Mouse (Mus musculus): Measurements from ENCODE around the gene Car11. TPM values are rescaled to one million over a fixed set of nuclear protein-coding genes. Genes with fewer than 3 reads are reported as not detected.

Car11 gene
- polyA plus RNA-seq, 1 experiment from 2014 or later = 5.8 TPM

GRCm38 (mm10) chr7:45678513-45678912, 21.1 kb upstream of the Car11 start:
- H3K9ac ChIP-seq = no peak overlapping the region
- no peaks in the 10 kb centered on the region for H3K27me3 ChIP-seq (replicated peaks)
- ATAC-seq (ENCODE audit: insufficient number of reproducible peaks, low FRiP score) = no peak
- no peak overlapping the region for H3K4me3 ChIP-seq
- H3K4me2 ChIP-seq = no peak overlapping the region
- H3K9me3 ChIP-seq (replicated peaks) = no peaks in the 10 kb centered on the region
- 89% methylated on average over 14 of the region's 14 CpGs for WGBS
- H3K4me1 ChIP-seq (replicated peaks) = peaks cover 28% of the 10 kb centered on the region
- no peak overlapping the region for H3K27ac ChIP-seq (ENCODE audit: poor library complexity, severe bottlenecking)
- no peaks in the 10 kb centered on the region for H3K36me3 ChIP-seq

- peak overlapping the region; percentile 2; the same call in 1 of the 2 replicates for H3K9ac ChIP-seq
- H3K27ac ChIP-seq (ENCODE audit: poor library complexity, severe bottlenecking) = peak overlapping the region; percentile 57
- no peak overlapping the region for H3K4me2 ChIP-seq
- H3K4me1 ChIP-seq (replicated peaks) = peaks cover 28% of the 10 kb centered on the region
- 60% methylated on average over 14 of the region's 14 CpGs for WGBS
- no peak overlapping the region for H3K4me3 ChIP-seq
- no peaks in the 10 kb centered on the region for H3K9me3 ChIP-seq (replicated peaks)
- no peaks in the 10 kb centered on the region for H3K36me3 ChIP-seq
- H3K27me3 ChIP-seq (replicated peaks) = peaks cover 1% of the 10 kb centered on the region; the same call in 1 of the 2 replicates
- ATAC-seq (ENCODE audit: insufficient number of reproducible peaks, low FRiP score) = peak; percentile 63
These were observed 19.5 kb upstream of the Car11 start for GRCm38 (mm10) chr7:45679966-45680621.

GRCm38 (mm10) chr7:45681046-45681736, 18.5 kb upstream of the Car11 start:
- H3K4me2 ChIP-seq = no peak overlapping the region
- H3K27me3 ChIP-seq (replicated peaks) = peaks cover 4% of the 10 kb centered on the region; the same call in 1 of the 2 replicates
- peaks cover 28% of the 10 kb centered on the region for H3K4me1 ChIP-seq (replicated peaks)
- WGBS = 64% methylated on average over 8 of the region's 8 CpGs
- no peaks in the 10 kb centered on the region for H3K36me3 ChIP-seq
- no peak overlapping the region for H3K27ac ChIP-seq (ENCODE audit: poor library complexity, severe bottlenecking)
- no peak for ATAC-seq (ENCODE audit: insufficient number of reproducible peaks, low FRiP score)
- H3K9me3 ChIP-seq (replicated peaks) = no peaks in the 10 kb centered on the region
- H3K4me3 ChIP-seq = no peak overlapping the region
- 0 out of 2 replicates have a peak overlapping the region, but pooled peaks have one; percentile 15 for H3K9ac ChIP-seq

- H3K9me3 ChIP-seq (replicated peaks) = no peaks in the 10 kb centered on the region
- ATAC-seq (ENCODE audit: insufficient number of reproducible peaks, low FRiP score) = peak; percentile 36
- H3K36me3 ChIP-seq = no peaks in the 10 kb centered on the region
- peaks cover 28% of the 10 kb centered on the region for H3K4me1 ChIP-seq (replicated peaks)
- peaks cover 4% of the 10 kb centered on the region; the same call in 1 of the 2 replicates for H3K27me3 ChIP-seq (replicated peaks)
- peak overlapping the region; percentile 24; the same call in 1 of the 2 replicates for H3K9ac ChIP-seq
- H3K27ac ChIP-seq (ENCODE audit: poor library complexity, severe bottlenecking) = no peak overlapping the region
- H3K4me2 ChIP-seq = peak overlapping the region; percentile 57
- H3K4me3 ChIP-seq = peak overlapping the region; percentile 14
- WGBS = 29% methylated on average over 14 of the region's 14 CpGs
These were observed 17.2 kb upstream of the Car11 start for GRCm38 (mm10) chr7:45682144-45683126.

GRCm38 (mm10) chr7:45683396-45684050, 16.1 kb upstream of the Car11 start, which contains the start of gene Ntn5:
Gene Ntn5, plus strand, starts transcription at chr7:45684022.
- H3K9ac ChIP-seq = no peak within 1 kb of the TSS
- H3K27me3 ChIP-seq (replicated peaks) = peaks cover 4% of the 10 kb centered on the region; the same call in 1 of the 2 replicates
- no peak within 1 kb of the TSS for H3K27ac ChIP-seq (ENCODE audit: poor library complexity, severe bottlenecking)
- H3K36me3 ChIP-seq = no peaks in the 10 kb centered on the region
- no peak within 1 kb of the TSS for H3K4me3 ChIP-seq
- WGBS = 77% methylated on average over 7 of the region's 7 CpGs
- H3K9me3 ChIP-seq (replicated peaks) = no peaks in the 10 kb centered on the region
- ATAC-seq (ENCODE audit: insufficient number of reproducible peaks, low FRiP score) = no peak
- H3K4me2 ChIP-seq = no peak within 1 kb of the TSS
- peaks cover 28% of the 10 kb centered on the region for H3K4me1 ChIP-seq (replicated peaks)

- H3K4me1 ChIP-seq (replicated peaks) = peaks cover 37% of the 10 kb centered on the region
- peaks cover 4% of the 10 kb centered on the region; the same call in 1 of the 2 replicates for H3K27me3 ChIP-seq (replicated peaks)
- no peak overlapping the region for H3K4me3 ChIP-seq
- no peaks in the 10 kb centered on the region for H3K36me3 ChIP-seq
- H3K9ac ChIP-seq = no peak overlapping the region
- H3K4me2 ChIP-seq = no peak overlapping the region
- WGBS = 60% methylated on average over 10 of the region's 10 CpGs
- H3K9me3 ChIP-seq (replicated peaks) = no peaks in the 10 kb centered on the region
- H3K27ac ChIP-seq (ENCODE audit: poor library complexity, severe bottlenecking) = no peak overlapping the region
- no peak for ATAC-seq (ENCODE audit: insufficient number of reproducible peaks, low FRiP score)
These were observed 13.8 kb upstream of the Car11 start for GRCm38 (mm10) chr7:45685811-45686210.

GRCm38 (mm10) chr7:45686841-45687240, 12.8 kb upstream of the Car11 start:
- no peak overlapping the region for H3K27ac ChIP-seq (ENCODE audit: poor library complexity, severe bottlenecking)
- WGBS = 79% methylated on average over 3 of the region's 3 CpGs
- H3K27me3 ChIP-seq (replicated peaks) = peaks cover 4% of the 10 kb centered on the region; the same call in 1 of the 2 replicates
- H3K4me1 ChIP-seq (replicated peaks) = peaks cover 29% of the 10 kb centered on the region
- no peak overlapping the region for H3K4me3 ChIP-seq
- no peak overlapping the region for H3K9ac ChIP-seq
- ATAC-seq (ENCODE audit: insufficient number of reproducible peaks, low FRiP score) = no peak
- H3K9me3 ChIP-seq (replicated peaks) = no peaks in the 10 kb centered on the region
- no peaks in the 10 kb centered on the region for H3K36me3 ChIP-seq
- no peak overlapping the region for H3K4me2 ChIP-seq

- Histone ChIP-seq H3K9ac (0 out of 2 replicates have a peak overlapping the region, but pooled peaks have one; percentile 21), H3K9me3 (replicated peaks) (no peaks in the 10 kb centered on the region), H3K27ac (ENCODE audit: poor library complexity, severe bottlenecking) (no peak overlapping the region; the same call in 1 of the 2 replicates), H3K4me3 (no peak overlapping the region), H3K27me3 (replicated peaks) (peaks cover 4% of the 10 kb centered on the region; the same call in 1 of the 2 replicates), H3K36me3 (no peaks in the 10 kb centered on the region), H3K4me2 (no peak overlapping the region), H3K4me1 (replicated peaks) (peaks cover 19% of the 10 kb centered on the region)
- 61% methylated on average over 6 of the region's 6 CpGs for WGBS
- no peak for ATAC-seq (ENCODE audit: insufficient number of reproducible peaks, low FRiP score)
These were observed 10.5 kb upstream of the Car11 start for GRCm38 (mm10) chr7:45689099-45689498.

- Histone ChIP-seq H3K4me3 (no peak overlapping the region), H3K4me1 (replicated peaks) (peaks cover 19% of the 10 kb centered on the region), H3K36me3 (no peaks in the 10 kb centered on the region), H3K4me2 (no peak overlapping the region), H3K9ac (no peak overlapping the region), H3K27me3 (replicated peaks) (0 out of 2 replicates have a peak, but pooled peaks cover 4% of the 10 kb centered on the region), H3K9me3 (replicated peaks) (no peaks in the 10 kb centered on the region), H3K27ac (ENCODE audit: poor library complexity, severe bottlenecking) (peak overlapping the region; percentile 58)
- WGBS = 17% methylated on average over 11 of the region's 11 CpGs
- no peak; the same call in 1 of the 2 replicates for ATAC-seq (ENCODE audit: insufficient number of reproducible peaks, low FRiP score)
These were observed 9.8 kb upstream of the Car11 start for GRCm38 (mm10) chr7:45689800-45690199.

GRCm38 (mm10) chr7:45692364-45692763, 7.3 kb upstream of the Car11 start:
- Histone ChIP-seq H3K9ac (no peak overlapping the region), H3K9me3 (replicated peaks) (no peaks in the 10 kb centered on the region), H3K27ac (ENCODE audit: poor library complexity, severe bottlenecking) (no peak overlapping the region), H3K4me1 (replicated peaks) (peaks cover 19% of the 10 kb centered on the region), H3K36me3 (no peaks in the 10 kb centered on the region), H3K4me2 (no peak overlapping the region), H3K4me3 (no peak overlapping the region), H3K27me3 (replicated peaks) (no peaks in the 10 kb centered on the region)
- WGBS = 55% methylated on average over 2 of the region's 2 CpGs
- no peak for ATAC-seq (ENCODE audit: insufficient number of reproducible peaks, low FRiP score)

Measured in heart, embryonic 12.5 days (tissue).